Mouse (Mus musculus): Measurements from ENCODE around the gene Styxl1. TPM values are rescaled to one million over a fixed set of nuclear protein-coding genes. Genes with fewer than 3 reads are reported as not detected.

The Styxl1 gene
- polyA plus RNA-seq, 1 experiment from 2014 or later: 0.25 TPM

GRCm38 (mm10) chr5:135719586-135720120 is 58.5 kb downstream of the Styxl1 start:
- DNase-seq (ENCODE audit: extremely low spot score, low spot score): no peak
- no peak overlapping the region for H3K4me3 ChIP-seq
- H3K9me3 ChIP-seq: no peaks in the 10 kb centered on the region
- H3K4me1 ChIP-seq: peaks cover 23% of the 10 kb centered on the region
- no peaks in the 10 kb centered on the region for H3K27me3 ChIP-seq (ENCODE audit: poor library complexity, severe bottlenecking)
- peaks cover 46% of the 10 kb centered on the region for H3K36me3 ChIP-seq (replicated peaks)
- H3K27ac ChIP-seq: no peak overlapping the region
- 85% methylated on average over 10 of the region's 10 CpGs for WGBS

GRCm38 (mm10) chr5:135715624-135716023 is 62.6 kb downstream of the Styxl1 start:
- Histone ChIP-seq H3K27ac (no peak overlapping the region), H3K4me1 (peaks cover 17% of the 10 kb centered on the region), H3K4me3 (no peak overlapping the region), H3K9me3 (no peaks in the 10 kb centered on the region), H3K27me3 (ENCODE audit: poor library complexity, severe bottlenecking) (no peaks in the 10 kb centered on the region), H3K36me3 (replicated peaks) (peaks cover 53% of the 10 kb centered on the region)
- DNase-seq (ENCODE audit: extremely low spot score, low spot score): no peak
- 64% methylated on average over 10 of the region's 10 CpGs for WGBS

GRCm38 (mm10) chr5:135713441-135714218 is 64.6 kb downstream of the Styxl1 start:
- Histone ChIP-seq H3K9me3 (no peaks in the 10 kb centered on the region), H3K4me3 (no peak overlapping the region), H3K27me3 (ENCODE audit: poor library complexity, severe bottlenecking) (no peaks in the 10 kb centered on the region), H3K27ac (no peak overlapping the region), H3K4me1 (peaks cover 17% of the 10 kb centered on the region), H3K36me3 (replicated peaks) (peaks cover 56% of the 10 kb centered on the region)
- WGBS: 90% methylated on average over 16 of the region's 16 CpGs
- DNase-seq (ENCODE audit: extremely low spot score, low spot score): no peak

DNA sequence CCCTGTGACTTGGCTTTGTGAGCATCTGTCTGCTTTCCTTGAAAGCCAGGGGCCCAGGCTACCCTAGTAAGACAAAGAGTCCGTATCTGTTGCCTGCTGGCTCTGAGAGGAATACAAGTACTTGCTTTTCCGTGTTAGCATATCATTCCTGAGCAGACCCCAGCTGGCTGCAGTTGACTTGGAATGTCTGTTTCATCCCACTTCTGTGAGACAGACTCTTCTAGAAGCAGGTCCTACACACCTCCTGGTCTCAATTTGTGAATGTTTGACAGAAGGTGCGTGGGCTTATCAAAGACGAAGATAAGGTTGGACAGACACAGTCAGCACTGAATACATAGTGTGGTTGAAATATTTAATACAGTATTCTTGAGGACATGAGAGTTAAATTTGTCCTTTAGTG is 65.4 kb downstream of the Styxl1 start:
- Histone ChIP-seq H3K27me3 (ENCODE audit: poor library complexity, severe bottlenecking) (no peaks in the 10 kb centered on the region), H3K4me1 (peaks cover 17% of the 10 kb centered on the region), H3K36me3 (replicated peaks) (peaks cover 58% of the 10 kb centered on the region), H3K9me3 (no peaks in the 10 kb centered on the region), H3K27ac (no peak overlapping the region), H3K4me3 (no peak overlapping the region)
- DNase-seq (ENCODE audit: extremely low spot score, low spot score): no peak
- WGBS: 89% methylated on average over 4 of the region's 4 CpGs

DNA sequence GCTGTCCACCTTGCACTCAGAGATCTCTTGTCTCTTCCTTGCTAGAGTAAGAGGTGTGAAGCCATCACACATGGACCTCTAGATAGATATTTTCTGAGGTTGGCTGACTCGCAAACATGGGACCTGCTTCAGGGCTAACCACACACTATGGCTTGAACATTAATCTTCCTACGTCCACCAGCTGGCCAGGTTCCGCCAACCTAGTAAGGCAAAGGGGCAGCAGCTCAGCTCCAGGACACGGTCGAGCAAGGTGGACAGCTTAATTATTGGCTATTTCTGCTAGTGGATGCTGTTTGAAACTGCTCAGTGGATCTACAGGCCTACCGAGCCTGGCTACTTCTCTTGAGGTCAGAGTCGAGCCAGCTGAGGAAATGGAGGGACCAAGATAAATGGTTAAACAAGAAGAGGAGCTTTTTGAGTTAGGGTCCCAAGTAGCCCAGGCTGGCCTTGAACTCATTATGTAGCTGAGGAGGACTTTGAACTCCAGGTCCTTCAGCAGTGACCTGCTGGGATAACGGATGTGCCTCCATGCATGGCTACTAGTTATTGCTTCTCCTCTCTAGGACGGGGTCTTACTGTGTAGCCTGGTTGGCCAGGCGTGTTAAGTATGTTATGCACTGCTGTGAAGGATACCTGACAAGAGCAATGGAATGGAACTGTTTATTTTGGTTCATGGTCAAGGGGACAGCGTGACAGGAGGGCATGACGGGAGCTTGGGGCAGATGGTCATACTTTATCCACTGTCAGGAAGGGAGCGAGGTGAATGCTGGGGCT is 66.4 kb downstream of the Styxl1 start:
- H3K4me1 ChIP-seq: peaks cover 17% of the 10 kb centered on the region
- no peaks in the 10 kb centered on the region for H3K9me3 ChIP-seq
- H3K27ac ChIP-seq: no peak overlapping the region
- no peak overlapping the region for H3K4me3 ChIP-seq
- WGBS: 93% methylated on average over 13 of the region's 13 CpGs
- H3K36me3 ChIP-seq (replicated peaks): peaks cover 58% of the 10 kb centered on the region
- DNase-seq (ENCODE audit: extremely low spot score, low spot score): no peak
- no peaks in the 10 kb centered on the region for H3K27me3 ChIP-seq (ENCODE audit: poor library complexity, severe bottlenecking)

- Histone ChIP-seq H3K27me3 (ENCODE audit: poor library complexity, severe bottlenecking) (no peaks in the 10 kb centered on the region), H3K9me3 (no peaks in the 10 kb centered on the region), H3K27ac (no peak overlapping the region), H3K36me3 (replicated peaks) (peaks cover 54% of the 10 kb centered on the region), H3K4me1 (peaks cover 17% of the 10 kb centered on the region), H3K4me3 (no peak overlapping the region)
- 93% methylated on average over 7 of the region's 7 CpGs for WGBS
- no peak for DNase-seq (ENCODE audit: extremely low spot score, low spot score)
Observed at GRCm38 (mm10) chr5:135710599-135711214, 67.5 kb downstream of the Styxl1 start.

DNA sequence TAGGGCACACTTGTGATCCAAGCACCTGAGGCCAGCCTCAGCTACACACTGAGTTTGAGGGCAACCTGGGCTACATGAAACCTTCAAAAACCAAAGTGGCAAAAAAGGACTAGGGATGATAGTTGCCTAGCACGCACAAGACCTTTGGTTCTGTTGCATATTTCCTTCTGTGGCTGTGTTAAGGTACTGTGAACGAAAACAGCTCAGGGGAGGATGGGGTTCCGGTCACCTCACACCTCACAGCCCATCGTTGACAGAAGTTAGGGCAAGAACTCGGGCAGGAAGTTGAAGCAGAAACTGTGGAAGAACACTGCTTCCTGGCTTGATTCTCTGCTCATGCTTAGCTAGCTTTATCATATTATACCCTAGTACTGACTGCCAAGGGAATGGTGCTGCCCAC is 68.5 kb downstream of the Styxl1 start:
- Histone ChIP-seq H3K4me1 (peaks cover 14% of the 10 kb centered on the region), H3K27me3 (ENCODE audit: poor library complexity, severe bottlenecking) (no peaks in the 10 kb centered on the region), H3K9me3 (no peaks in the 10 kb centered on the region), H3K27ac (no peak overlapping the region), H3K36me3 (replicated peaks) (peaks cover 51% of the 10 kb centered on the region), H3K4me3 (no peak overlapping the region)
- WGBS: 93% methylated on average over 5 of the region's 5 CpGs
- DNase-seq (ENCODE audit: extremely low spot score, low spot score): no peak

- H3K4me1 ChIP-seq: peaks cover 6% of the 10 kb centered on the region
- no peaks in the 10 kb centered on the region for H3K9me3 ChIP-seq
- H3K36me3 ChIP-seq (replicated peaks): peaks cover 58% of the 10 kb centered on the region
- 67% methylated on average over 1 of the region's 1 CpGs for WGBS
- no peak overlapping the region for H3K4me3 ChIP-seq
- H3K27me3 ChIP-seq (ENCODE audit: poor library complexity, severe bottlenecking): no peaks in the 10 kb centered on the region
- H3K27ac ChIP-seq: no peak overlapping the region
- no peak for DNase-seq (ENCODE audit: extremely low spot score, low spot score)
Observed at GRCm38 (mm10) chr5:135707855-135708254, 70.3 kb downstream of the Styxl1 start.

DNA sequence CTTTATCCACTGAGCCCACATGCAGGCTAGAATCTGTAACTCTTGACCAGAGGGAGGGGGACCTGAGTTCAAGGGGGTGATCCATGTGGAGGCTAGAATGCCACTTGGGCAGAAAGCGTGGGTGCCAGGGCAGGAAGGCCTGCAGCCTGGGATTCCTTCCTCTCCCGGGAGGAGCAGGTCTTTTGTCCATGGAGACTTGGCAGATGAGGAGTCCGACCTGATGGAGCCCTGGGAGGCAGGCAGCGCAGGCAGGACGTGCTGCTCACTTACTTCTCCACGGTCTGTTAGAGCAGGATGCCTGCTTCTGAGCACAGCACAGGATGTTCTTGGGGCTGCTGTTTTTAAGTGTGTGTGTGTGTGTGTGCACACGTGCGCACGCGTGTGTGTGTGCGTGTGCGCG is 71.1 kb downstream of the Styxl1 start:
- Histone ChIP-seq H3K36me3 (replicated peaks) (peaks cover 66% of the 10 kb centered on the region), H3K4me3 (no peak overlapping the region), H3K9me3 (no peaks in the 10 kb centered on the region), H3K4me1 (peaks cover under 1% of the 10 kb centered on the region; the same call in 1 of the 2 replicates), H3K27ac (no peak overlapping the region), H3K27me3 (ENCODE audit: poor library complexity, severe bottlenecking) (no peaks in the 10 kb centered on the region)
- no peak for DNase-seq (ENCODE audit: extremely low spot score, low spot score)
- WGBS: 96% methylated on average over 13 of the region's 13 CpGs

DNA sequence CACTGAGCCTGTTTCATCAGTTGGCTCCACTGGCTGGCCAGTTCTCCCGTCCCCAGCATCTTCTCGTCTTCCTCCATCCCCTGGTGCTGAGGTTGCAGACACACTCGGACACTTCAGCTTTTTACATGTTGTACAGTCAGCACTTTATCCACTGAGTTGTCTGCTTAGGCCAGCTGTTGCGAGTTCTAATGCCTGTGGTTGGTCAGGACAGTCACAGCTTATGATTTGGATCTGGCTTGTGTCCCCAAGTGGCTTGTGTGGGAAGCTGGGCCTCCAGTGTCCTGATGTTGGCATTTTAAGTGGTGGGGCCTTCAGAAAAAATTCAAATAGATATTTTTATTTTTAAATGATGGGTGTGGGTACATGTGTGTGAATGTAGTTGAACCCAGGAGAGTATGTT is 72.8 kb downstream of the Styxl1 start:
- H3K36me3 ChIP-seq (replicated peaks): peaks cover 71% of the 10 kb centered on the region
- H3K27ac ChIP-seq: no peak overlapping the region
- no peaks in the 10 kb centered on the region; the same call in 1 of the 2 replicates for H3K4me1 ChIP-seq
- 91% methylated on average over 4 of the region's 4 CpGs for WGBS
- H3K4me3 ChIP-seq: no peak overlapping the region
- no peaks in the 10 kb centered on the region for H3K27me3 ChIP-seq (ENCODE audit: poor library complexity, severe bottlenecking)
- H3K9me3 ChIP-seq: no peaks in the 10 kb centered on the region
- no peak for DNase-seq (ENCODE audit: extremely low spot score, low spot score)

GRCm38 (mm10) chr5:135703431-135703830 is 74.8 kb downstream of the Styxl1 start:
- H3K4me1 ChIP-seq: no peaks in the 10 kb centered on the region; the same call in 1 of the 2 replicates
- DNase-seq (ENCODE audit: extremely low spot score, low spot score): no peak
- WGBS: 88% methylated on average over 7 of the region's 7 CpGs
- H3K36me3 ChIP-seq (replicated peaks): peaks cover 78% of the 10 kb centered on the region
- H3K4me3 ChIP-seq: no peak overlapping the region
- no peaks in the 10 kb centered on the region for H3K9me3 ChIP-seq
- H3K27me3 ChIP-seq (ENCODE audit: poor library complexity, severe bottlenecking): no peaks in the 10 kb centered on the region
- H3K27ac ChIP-seq: no peak overlapping the region

DNA sequence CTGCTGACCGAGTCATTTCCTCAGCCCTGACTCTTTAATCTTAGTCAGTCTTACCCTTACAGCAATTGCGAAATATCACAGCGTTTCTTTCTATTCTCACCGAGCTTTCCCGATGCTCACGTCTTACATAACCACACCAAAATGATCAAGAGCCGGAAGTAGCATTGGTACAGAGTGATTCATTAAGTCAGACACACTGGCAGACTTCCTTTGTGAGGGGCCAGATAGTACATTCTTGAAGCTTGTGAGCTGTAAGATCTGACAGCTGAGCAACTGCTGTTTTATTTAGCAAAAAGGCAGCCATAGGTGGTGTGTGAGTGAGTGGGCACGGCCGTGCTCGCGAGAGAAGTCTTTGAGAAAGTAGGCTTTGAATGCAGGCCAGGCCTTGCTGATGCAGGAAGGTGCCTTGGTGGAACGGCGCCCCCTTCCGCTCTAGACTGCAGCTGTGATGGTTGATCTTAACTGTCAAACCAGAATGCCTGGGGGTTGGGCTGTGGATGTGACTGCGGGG is 75.4 kb downstream of the Styxl1 start:
- DNase-seq (ENCODE audit: extremely low spot score, low spot score): no peak
- no peak overlapping the region for H3K4me3 ChIP-seq
- peaks cover 78% of the 10 kb centered on the region for H3K36me3 ChIP-seq (replicated peaks)
- 78% methylated on average over 15 of the region's 15 CpGs for WGBS
- no peaks in the 10 kb centered on the region for H3K9me3 ChIP-seq
- no peaks in the 10 kb centered on the region; the same call in 1 of the 2 replicates for H3K4me1 ChIP-seq
- no peak overlapping the region for H3K27ac ChIP-seq
- no peaks in the 10 kb centered on the region for H3K27me3 ChIP-seq (ENCODE audit: poor library complexity, severe bottlenecking)

All from forebrain, embryonic 10.5 days (tissue).